Mouse (Mus musculus): ENCODE measurements around the gene Dok1.

The Dok1 gene

DNA sequence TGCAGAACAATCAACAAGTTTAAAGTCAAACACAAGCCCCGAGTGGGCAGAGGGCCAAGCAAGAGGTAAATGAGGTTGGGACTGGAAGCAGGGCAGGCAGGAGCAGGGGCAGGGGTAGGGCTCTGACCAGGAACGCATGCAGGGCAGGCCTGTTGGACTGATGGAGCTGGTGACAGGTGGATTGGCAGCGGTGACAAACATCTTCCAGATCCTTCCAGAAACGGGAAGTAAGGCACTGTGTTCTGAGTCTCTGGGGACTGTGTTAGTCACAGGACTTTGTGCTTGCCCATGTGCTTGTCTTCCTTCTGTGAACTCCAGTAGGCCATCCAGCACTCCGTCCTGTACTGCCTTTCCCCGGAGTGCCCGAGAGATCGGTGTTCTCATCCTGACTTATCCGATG, 11.5 kb upstream of the Dok1 start:
- DNase-seq, result no peak

DNA sequence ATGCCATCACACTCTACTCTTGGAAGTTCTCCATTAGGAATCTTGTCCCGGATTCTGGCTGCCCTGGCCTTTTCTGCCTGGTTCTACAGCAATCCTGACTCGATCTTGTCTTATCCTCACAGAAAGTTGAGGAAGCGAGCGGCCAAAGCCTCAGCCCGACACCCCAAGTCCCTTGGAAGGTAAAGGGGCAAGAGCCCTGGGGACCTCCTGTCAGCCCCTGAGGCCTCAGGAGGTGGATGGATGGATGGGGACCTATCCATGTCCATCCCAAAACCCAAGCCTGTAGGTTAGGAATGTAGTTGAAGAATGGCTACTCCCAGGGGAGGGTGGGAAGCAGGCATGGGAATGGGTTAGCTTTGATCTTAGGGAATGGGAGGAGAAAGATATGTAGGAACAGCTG, 10.7 kb upstream of the Dok1 start:
- no peak for DNase-seq

DNA sequence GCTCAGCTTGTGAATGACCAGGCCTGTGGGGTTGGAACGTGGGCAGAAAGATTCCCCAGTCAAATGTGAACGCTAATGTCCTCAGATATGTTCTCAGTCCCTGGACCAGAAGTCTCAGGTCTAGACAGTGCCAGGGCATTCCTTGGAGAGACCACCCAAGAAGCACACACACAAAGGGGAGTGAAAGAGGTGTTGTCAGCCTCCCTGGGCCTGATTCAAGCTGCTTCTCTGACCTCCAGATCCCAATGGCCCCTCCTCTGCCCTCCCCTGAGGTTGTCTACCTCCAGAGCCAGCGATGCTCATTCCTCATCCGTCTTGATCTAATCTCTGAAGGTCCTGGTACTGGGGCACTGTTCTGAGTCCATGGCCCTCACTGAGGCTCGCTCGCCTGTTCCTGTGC, 10.3 kb upstream of the Dok1 start:
- DNase-seq, result no peak

DNA sequence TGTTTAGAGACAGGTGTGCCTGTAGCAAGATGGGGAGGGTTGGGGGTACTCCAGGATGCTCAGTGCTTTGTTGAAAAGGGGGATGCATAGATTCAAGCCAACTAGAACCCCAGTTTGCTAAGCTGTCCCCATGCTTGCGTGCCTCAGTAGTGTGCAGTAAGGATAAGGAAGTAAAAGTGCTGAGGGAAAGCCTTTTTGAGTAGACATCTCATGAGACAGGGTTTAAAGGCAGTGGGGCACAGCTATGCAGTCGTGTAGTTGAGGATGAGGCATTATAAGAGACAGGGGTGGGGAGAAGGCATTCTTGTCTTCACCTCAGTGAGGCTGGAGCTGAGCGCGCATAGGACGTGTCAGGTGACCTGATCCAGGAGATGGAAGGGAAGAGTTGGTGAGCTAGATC, 7.3 kb upstream of the Dok1 start:
- DNase-seq, result no peak

DNA sequence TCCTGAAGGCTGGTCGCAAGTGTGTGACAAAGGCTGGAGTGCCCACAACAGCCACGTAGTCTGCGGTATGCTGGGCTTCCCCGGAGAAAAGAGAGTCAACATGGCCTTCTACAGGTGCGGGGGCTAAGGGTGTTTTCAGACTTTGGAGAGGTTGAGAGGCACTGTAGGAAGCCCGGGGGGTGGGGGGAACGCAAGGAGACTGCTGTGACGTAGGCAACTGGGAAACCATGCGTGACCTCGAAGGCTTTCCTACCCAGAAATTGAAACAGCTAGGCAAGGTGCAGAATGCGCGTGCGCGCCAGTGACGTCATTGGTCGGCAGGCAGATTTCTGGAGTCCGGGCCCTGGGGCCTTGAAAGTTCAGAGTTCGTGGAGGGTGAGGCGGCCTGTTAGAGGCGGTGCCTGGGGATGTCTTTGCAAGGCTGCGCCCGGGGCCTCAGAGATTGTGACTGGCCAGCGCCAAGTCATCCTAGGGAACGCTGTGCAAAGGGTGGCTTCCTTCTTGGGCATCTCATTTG, 5.3 kb upstream of the Dok1 start:
- DNase-seq, result peak; percentile 93 to 94

DNA sequence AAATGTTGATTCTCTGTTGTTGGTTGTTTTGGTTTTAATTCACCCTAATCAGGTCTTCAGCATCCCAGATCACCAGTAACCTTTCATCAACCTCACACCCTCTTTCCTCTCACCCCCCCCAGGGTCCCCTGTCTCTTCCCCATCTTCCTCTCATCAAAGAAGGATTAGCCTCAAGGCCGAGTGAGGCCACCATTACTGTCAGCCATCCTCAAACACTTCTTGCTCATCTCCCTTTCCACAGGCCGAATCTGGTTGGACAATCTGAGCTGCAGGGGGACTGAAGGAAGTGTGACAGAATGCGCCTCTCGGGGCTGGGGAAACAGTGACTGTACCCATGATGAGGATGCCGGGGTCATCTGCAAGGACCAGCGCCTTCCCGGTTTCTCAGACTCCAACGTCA, 3.9 kb upstream of the Dok1 start:
- no peak for DNase-seq

DNA sequence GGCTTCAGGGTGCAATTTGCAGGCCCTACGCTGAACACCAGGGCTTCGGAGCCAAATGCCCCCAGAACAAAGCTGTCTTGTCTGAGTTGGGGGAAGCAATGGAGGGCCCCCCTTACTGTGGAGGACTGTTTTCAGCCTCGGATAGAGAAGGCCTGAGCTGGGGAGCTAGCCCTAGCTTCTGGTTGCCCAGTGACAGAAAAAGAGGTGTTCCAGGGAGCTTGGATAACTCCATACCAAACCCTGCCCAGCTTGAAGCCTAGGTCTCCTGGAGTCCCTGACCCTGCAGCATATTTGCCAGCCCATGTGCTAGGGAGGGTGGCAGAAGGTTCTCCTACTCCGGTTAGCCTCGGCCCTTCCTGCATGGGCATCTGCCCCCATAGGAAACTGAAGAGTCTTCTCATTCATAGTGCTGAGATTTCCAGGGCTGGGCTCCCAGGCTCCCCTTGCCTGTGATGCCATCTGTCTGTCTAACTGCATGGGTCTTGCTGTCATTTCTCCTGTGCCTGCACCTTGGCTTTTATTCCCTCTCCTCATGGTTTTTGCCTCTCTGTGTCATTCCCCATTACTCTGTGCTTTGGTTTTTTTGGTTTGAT, 1.3 kb upstream of the Dok1 start:
- no peak for DNase-seq

DNA sequence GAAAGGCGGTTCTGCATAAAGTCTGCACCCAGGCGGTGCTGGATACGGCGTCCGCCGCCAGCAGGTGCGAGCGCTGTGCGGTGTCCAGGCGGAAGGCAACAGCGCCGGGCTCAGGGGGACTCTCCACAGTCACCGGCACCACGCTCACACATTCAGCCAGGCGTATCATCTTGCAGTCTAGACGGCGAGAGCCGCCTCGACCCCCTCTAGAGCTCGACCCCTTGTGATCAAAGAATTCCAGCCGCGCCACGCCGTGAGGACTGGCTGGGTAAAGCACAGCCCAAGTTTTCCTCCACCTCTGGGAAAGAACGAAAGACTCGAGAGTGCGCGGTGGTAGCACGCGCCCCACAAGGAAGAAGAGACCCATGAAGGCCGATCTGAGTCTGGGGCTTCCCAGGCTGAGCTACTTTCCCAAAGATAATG, 491 bp downstream of the Dok1 start:
- peak; percentile 64 to 76 for DNase-seq

DNA sequence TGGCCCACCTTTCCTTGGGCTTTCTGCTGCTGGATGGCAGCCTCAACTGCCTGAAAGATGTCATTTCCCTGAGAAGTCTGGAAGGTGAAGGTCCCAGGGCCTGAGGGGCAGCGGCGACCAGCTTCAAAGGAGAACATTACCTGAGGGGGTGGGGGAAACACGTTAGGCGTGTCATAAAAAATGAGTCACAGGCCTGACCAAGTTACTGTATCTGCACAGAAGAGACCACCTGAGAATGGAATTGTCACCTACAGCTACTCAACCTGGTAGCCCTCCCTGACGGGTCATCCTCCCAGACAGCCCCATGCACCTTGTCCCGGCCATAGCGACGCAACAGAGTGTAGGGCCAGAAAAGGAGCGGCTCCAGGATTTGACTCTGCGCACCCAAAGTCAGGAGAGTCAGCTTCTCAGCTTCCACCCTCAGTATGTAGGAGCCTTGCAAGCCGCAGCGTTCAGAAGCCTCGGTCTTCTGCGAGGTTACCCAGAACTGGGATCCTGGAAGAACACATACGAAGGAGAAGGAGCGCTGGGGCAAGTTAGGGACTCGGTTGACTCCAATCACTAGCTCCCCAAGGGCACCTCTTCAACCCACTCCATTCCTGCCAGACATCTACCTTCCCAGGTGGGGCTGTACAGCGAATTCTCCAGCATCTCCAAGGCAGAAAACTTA, 1.2 kb downstream of the Dok1 start:
- no peak for DNase-seq

DNA sequence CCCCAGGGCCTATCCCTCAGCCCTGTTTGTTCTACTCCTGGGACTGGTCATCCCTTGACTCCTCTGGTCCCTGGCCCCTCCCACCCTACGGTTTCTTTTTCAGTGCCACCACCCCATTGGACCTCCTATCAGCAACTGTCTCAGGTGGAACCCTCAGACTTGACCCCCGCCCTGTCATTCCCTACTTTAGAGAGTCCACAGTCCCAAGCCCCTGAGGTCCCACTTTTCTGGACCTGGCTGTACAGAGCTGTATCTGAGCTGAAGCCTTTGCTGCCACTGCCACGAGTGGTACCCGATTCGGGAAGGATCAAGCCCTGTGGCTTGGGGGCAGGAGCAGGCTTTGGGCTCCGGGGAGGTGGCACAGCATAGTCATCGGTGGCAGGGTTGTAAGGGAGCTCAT, 2.2 kb downstream of the Dok1 start:
- DNase-seq, result no peak

DNA sequence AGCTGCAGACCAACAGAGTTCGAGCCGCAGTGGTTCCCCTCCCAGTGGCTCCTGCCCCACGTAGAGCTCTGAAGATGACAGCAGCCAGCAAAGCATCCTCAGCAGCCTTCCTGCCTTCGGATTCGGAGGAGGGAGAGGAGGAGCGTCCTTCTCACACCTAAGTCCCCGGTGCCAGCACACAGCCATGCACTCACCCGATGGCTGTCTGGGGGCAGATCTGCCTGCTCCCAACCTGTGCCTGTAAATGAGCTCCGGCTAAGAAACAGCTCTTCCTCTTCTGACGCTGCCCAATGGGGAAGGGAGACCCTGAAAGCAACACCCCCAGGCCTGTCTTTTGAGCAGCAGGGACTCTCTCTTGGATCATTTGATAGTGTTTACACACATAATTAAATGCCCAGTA, 3.5 kb downstream of the Dok1 start:
- DNase-seq, result no peak

DNA sequence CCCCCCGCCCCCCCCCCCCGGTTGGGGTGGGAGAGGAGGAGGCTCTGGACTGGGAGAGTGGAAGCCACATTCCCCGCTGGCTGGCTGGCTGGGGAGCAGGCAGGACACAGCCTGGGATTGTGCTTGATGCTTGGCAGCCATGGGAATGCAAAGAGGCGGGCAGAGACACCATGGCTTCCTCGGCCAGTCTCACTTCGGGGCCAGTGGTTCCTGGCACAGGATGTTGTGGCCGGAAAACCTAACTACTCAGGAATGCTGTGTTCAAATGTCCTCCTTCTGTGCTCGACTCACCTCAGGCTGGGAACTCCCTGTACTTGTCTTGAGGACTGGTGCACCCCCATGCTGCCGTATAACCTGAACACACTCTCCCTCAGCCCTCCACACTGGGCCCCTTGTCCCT, 5.6 kb downstream of the Dok1 start:
- no peak for DNase-seq

DNA sequence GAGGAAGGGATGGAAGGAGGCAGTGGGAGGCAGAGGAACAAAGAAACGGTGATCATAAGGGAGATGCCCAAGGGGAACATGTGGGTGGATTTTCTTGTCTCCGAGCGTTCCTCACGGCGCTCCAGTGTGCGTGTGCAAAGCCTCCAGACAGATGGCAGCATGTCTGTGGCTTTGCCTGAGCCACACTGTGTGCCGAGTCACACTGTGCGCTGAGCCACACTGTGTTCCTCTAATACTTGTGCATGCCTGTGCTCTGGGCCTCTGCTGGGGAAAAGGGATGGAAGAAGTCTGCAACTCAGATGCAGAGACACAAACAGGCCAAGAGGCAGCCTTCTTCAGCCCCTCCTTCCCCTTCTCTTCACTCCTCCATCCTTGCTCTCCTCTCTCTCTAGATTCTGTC, 6.0 kb downstream of the Dok1 start:
- DNase-seq, result no peak

DNA sequence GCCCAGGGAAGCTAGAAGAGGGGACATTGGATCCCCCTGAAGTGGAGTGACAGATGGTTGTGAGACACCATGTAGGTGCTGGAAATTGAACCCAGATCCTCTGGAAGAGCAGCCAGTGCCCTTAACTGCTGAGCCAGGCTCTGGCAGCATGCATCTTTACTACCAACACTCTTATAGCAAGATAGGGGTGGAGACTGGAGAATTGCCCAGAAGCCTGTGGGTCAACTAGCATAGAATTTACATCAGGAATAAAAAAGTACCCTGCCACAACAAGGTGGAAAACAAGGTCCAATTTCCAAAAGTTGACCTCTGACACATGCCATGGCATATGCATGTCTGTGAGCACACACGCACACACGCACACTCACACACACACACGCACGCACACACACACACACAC, 8.1 kb downstream of the Dok1 start:
- DNase-seq, result no peak

DNA sequence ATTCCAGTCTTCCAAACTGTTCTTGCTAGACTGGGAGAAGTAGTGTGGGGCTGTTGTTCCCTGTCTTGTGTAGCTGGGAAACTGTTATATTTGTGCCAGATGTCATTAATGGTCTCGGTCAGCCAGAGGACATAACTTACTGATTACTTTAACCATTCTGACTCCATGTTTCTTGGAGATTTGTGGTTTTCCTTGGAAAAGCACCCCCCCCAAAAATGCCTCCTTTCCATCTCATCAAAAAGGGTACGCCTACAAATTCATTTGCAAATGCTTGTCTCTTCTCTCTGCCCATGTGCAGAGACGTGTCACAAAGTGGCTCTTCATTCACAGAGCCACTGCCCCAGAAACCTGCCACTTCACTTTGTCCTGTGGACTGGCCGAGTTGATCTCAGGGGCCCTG, 8.8 kb downstream of the Dok1 start:
- DNase-seq, result no peak

DNA sequence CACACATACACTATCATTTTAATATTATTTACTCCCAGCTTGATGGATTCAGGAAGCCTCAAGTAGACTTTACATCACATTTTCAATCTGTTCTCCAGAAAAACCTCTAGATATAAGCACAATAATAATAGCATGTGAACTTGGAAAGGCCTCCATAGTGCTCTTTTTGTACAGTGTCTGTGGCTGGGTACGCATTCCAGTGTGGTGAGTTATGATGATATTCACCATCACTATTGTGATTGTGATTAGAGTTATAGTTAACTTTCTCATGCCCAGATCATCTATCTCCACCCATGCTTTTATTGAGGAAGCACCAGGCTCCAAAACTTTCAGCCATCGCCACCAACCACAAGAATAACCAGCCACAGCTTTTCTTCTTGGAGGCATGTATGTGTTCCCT, 9.5 kb downstream of the Dok1 start:
- DNase-seq, result no peak

DNA sequence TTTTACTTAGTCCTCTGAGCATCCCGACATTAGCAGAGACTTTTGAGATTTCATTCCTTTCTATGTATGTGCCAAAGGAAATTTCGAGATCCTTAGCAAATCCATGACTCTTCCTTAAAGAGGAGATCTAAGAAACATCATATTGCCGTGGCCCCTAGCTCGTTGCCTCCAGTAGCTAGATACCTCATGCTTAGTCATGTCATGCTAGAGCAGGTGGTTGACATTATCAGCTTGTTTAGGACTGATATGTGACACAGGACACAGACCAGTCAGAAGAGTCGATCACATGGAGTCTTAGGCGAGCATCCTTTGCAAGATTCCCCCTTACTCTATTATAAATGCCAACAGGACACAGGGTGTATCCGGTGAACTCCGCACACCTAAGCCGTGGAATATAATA, 10.3 kb downstream of the Dok1 start:
- no peak for DNase-seq

DNA sequence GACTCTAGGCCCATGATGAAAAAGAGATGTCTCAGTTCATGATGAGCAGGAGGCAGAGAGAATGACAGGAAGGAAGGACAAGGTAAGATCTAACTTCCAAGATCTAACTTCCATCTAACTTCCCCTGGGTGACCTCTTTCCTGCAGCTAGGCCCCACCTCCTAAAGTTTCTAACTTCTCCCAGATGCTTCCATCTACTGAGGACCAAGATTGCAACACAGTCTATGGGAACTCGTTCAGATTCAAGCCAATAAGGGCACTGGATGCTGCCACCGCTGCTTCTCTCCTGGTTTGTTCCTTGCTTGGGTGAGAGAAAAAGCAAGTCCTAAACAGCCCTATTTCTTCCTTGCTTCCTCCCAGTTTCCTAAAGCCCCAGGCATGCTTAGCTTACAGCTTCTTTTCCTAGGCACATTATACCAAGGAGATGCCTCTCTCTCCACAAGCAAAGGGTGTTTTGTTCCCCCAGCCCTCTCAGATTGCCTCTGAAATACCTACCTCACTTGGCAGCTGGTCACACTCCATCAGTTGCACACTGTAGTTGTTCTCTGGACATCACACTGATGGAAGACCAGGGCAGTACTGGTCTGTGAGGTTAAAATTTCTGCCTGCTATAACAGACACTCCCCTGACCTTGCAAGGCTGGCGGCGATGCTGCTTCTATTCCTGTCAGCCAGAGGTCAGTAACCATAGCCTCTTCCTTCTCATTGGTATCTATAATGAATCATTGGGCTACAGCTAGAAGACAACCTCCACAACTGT, 12.3 kb downstream of the Dok1 start:
- DNase-seq, result no peak

DNA sequence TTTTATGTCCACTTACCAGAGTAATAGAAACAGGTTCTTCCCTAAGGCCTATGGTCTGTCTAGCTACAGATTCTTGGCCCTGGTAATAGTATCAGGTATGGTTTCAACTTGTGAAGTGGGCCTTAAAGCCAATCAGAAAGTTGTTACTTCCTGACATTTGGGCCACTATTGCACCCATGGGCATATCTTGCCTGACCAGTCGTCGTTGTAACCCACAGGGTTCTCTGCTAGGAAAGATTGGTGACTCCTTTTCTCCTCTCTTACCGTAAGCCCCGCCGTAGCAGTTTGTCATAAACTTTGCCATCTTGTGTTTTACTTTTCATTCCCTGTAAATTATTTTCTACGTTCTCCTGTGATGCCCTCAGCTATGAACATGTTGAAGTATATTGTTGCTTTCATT, 13.2 kb downstream of the Dok1 start:
- DNase-seq, result no peak

DNA sequence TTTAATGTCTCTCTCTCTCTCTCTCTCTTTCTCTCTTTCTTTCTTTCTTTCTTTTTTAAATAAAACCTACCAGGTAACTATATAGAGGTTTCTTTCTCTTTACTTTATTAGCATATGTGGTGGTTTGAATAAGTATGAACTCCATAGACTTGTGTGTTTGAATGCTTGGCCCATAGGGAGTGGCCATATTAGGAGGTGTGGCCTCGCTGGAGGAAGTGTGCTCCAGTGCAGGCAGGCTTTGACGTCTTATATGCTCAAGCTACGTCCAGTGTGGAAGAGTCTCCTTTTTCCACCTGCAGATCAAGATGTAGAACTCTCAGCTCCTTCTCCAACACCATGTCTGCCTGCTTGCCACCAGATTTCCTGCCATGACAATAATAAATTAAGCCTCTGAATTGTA, 14.2 kb downstream of the Dok1 start:
- DNase-seq, result no peak

DNA sequence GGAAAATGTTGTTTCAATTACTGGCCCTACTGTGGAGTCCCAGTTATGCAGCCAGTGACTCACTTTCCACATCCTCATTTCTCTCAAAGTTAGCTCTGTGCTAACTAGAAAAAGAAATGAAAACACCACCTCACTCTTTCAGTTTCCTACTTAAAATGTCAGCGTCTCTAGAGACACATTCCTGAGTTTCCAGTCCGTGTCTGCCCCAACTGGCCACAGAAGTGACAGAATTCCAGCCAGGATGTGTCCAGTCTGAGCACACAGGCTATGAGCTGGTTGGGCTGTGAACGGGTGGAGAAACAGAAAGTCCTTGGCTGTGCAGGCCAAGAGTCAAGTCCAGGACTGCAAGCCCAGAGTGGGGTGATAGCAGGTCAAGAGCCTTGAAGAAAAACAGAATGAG, 16.1 kb downstream of the Dok1 start:
- peak; percentile 37 to 64 for DNase-seq

DNA sequence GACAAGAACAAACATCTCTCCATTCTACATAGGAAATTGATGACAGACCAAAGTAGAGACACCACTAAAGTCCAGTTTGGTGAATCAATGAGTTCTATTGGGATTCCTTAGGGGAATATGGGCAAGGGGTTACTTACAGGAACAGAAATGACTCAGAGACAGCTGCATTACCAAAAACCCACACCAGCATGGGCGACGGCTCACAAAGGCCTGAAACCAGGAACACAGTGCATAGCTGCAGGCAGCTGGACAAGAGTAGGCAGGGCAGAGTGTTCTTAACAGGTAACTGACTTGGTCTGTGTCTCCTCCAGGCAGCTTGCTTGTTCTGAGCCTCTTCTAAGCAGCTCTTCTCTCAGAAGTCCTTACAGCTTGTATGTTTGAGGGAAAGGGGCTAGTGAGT, 17.5 kb downstream of the Dok1 start:
- no peak for DNase-seq

DNA sequence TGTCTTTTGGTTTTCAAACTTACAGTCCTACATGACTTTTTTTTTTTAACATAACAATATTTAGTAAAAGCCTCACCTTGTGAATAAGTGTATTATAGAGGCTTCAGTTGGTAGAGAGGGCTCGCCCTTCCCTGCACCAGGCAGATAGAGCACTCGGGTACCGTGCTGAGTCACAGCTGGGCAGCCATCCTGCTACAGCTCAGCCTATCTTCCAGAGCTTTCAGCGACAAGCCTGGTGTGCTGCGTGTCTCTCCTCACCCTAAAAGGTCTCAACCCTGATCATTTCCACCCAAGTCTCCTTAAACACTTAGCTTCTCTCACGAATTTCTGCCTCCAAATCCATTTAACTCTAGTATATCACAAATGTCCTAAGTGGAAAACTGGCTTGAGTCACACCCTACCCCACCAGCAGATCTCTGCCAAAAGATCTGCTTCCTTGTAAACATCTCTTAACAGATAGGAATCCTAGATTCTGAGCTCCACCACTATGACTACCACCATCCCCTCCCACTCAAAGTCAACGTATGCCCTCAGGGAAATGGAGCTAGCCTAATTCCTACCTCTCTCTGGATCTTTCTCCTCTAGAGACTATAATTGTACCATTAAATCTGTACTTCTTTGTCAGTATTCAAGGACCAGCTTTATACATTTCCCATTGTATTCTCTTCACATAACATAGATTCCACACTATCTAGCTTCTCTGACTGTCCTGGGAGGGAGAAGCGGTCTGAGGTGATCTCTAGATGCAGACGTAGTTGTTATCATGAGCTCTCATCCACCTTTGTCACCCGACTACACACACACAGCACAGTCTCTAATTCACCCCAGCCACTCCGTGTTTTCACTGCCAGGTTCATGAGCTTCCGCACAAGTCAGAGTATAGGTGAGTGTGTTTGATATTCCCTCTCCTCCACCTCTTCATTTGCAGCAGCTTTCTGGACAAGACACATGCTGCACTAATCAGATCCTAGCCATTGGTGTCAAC, 18.5 kb downstream of the Dok1 start:
- no peak for DNase-seq
